Mouse (Mus musculus) layer of hippocampus, postnatal 14 days (tissue): Measurements from ENCODE around the gene Stx7. TPM values are rescaled to one million over a fixed set of nuclear protein-coding genes. Genes with fewer than 3 reads are reported as not detected.

Experiments
- total RNA-seq, 2 experiments: library from RNA; stranded (reverse); gene quantifications; 2 replicates each; pipeline ENCODE4 v1.2.3; 2021

The Stx7 gene
- total RNA-seq, 2 experiments from 2014 or later: 122 to 129 TPM

Other genes with a start within 250 kb of the Stx7 start
- not detected for gene Taar1, start 228.9 kb upstream of the Stx7 start, total RNA-seq
- not detected for gene Taar2, start 210.7 kb upstream of the Stx7 start, total RNA-seq
- gene Taar3, start 199.7 kb upstream of the Stx7 start, total RNA-seq: not detected
- gene Taar4, start 188.8 kb upstream of the Stx7 start, total RNA-seq: not detected
- gene Taar5, start 178.6 kb upstream of the Stx7 start, total RNA-seq: not detected
- gene Taar6, start 163.7 kb upstream of the Stx7 start, total RNA-seq: not detected
- not detected for gene Taar7a, start 155.8 kb upstream of the Stx7 start, total RNA-seq
- gene Taar7b, start 149.4 kb upstream of the Stx7 start, total RNA-seq: not detected
- not detected for gene Taar7d, start 122.1 kb upstream of the Stx7 start, total RNA-seq
- gene Taar7e, start 111.7 kb upstream of the Stx7 start, total RNA-seq: not detected
- not detected for gene Taar7f, start 99.8 kb upstream of the Stx7 start, total RNA-seq
- not detected for gene Taar8a, start 72.8 kb upstream of the Stx7 start, total RNA-seq
- gene Taar8b, start 57.0 kb upstream of the Stx7 start, total RNA-seq: not detected
- not detected for gene Taar8c, start 47.4 kb upstream of the Stx7 start, total RNA-seq
- not detected for gene Taar9, start 39.8 kb upstream of the Stx7 start, total RNA-seq
- gene Moxd1, start 74.2 kb downstream of the Stx7 start, total RNA-seq: 1 to 10 TPM; 5.4 to 5.8 TPM